Mouse (Mus musculus): ENCODE results near the gene Fbxo28. TPM values are rescaled to one million over a fixed set of nuclear protein-coding genes. Genes with fewer than 3 reads are reported as not detected.

Fbxo28 gene
- polyA plus RNA-seq, 1 experiment = 31.0 TPM

DNA sequence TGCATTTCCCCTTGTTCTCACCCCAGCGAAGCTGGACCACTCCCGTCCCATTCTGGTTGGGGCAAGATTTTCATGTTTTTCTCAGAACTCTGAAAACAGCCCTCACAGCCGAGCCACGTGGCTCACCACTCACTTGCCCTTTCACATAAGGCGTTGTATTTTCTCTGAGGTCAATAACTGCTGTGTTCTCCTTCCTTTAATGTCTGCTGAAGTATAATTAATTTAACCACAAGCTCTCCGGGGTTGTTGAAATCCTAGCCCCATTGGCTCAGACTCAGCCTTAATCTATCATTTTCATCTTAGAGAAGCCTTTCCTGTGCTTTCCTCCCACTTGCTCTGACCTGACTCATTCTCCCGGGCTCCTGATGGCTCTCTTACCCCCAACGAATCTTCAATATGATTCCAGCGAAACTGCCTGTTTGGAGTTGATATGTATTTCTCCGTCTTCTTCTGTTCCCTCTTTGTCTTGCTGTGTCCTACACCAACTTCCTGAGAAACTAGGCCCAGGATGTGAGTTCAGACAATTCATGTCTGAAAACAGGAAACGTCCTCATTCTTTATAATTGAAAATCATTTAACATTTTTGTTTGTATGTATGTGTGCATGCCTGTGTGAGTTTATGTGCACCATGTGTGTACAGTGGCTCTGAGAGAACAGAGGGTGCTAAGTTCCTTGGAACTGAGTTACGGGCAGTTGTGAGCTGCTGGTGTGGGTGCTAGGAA is 22.4 kb upstream of the Fbxo28 start:
- WGBS = 83% methylated on average over 12 of the region's 12 CpGs
- Histone ChIP-seq H3K27me3 (ENCODE audit: control insufficient read depth, insufficient read depth, low read length) (no peaks in the 10 kb centered on the region), H3K4me3 (replicated peaks; ENCODE audit: insufficient read depth, low read depth, low read length) (no peak overlapping the region), H3K27ac (ENCODE audit: insufficient read depth, low read length) (no peak overlapping the region), H3K4me1 (ENCODE audit: control insufficient read depth, insufficient read depth, low read length) (no peaks in the 10 kb centered on the region)
- TF ChIP-seq CTCF (IDR thresholded peaks at IDR 0.05; ENCODE audit: borderline replicate concordance, insufficient read depth, low read depth, low read length) (no peak), POLR2A (IDR thresholded peaks at IDR 0.05; ENCODE audit: borderline replicate concordance, insufficient read depth, low read length) (no peak)
- no peak for DNase-seq

DNA sequence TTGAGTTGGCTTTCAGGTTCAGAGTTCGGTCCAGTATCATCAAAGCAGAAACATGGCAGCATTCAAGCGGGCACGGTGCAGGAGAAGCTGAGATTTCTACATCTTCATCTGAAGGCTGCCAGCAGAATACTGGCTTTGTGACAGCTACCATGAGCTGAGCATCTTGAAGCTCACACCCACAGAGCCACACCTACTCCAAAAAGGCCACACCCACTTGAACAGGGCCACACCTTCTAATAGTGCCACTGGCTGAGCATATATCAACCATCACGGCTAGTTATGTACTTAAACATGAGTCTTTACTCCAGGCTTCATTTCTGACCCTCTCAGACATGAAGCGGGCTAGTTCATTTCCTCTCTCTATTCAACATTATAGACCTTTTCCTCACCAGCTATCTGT is 21.3 kb upstream of the Fbxo28 start:
- no peak overlapping the region for H3K4me3 ChIP-seq (replicated peaks; ENCODE audit: insufficient read depth, low read depth, low read length)
- H3K27me3 ChIP-seq (ENCODE audit: control insufficient read depth, insufficient read depth, low read length) = no peaks in the 10 kb centered on the region
- H3K4me1 ChIP-seq (ENCODE audit: control insufficient read depth, insufficient read depth, low read length) = no peaks in the 10 kb centered on the region
- 63% methylated on average over 5 of the region's 5 CpGs for WGBS
- DNase-seq = no peak
- no peak overlapping the region for H3K27ac ChIP-seq (ENCODE audit: insufficient read depth, low read length)
- TF ChIP-seq POLR2A (IDR thresholded peaks at IDR 0.05; ENCODE audit: borderline replicate concordance, insufficient read depth, low read length) (no peak), CTCF (IDR thresholded peaks at IDR 0.05; ENCODE audit: borderline replicate concordance, insufficient read depth, low read depth, low read length) (no peak)

DNA sequence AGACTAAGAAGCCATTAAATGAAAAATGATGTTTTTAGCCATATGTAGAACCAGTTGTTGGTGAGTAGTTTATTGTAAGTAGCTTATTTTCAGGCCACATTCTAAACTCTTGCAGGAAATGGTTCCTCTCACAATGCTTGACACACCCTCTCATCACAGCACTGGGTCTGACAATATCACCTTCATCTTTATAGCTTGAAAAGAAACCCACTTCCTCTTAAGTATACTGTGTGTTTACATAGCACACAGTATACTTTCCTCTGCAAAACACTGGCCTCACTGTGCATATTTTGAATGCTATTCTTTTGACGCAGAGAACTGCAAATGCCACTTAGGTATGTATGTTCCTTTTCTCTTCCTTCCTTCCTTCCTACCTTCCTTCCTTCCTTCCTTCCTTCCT is 16.7 kb upstream of the Fbxo28 start:
- Histone ChIP-seq H3K27me3 (ENCODE audit: control insufficient read depth, insufficient read depth, low read length) (no peaks in the 10 kb centered on the region), H3K4me1 (ENCODE audit: control insufficient read depth, insufficient read depth, low read length) (no peaks in the 10 kb centered on the region), H3K27ac (ENCODE audit: insufficient read depth, low read length) (no peak overlapping the region), H3K4me3 (replicated peaks; ENCODE audit: insufficient read depth, low read depth, low read length) (no peak overlapping the region)
- no peak for DNase-seq
- WGBS = 98% methylated on average over 1 of the region's 1 CpGs
- TF ChIP-seq POLR2A (IDR thresholded peaks at IDR 0.05; ENCODE audit: borderline replicate concordance, insufficient read depth, low read length) (no peak), CTCF (IDR thresholded peaks at IDR 0.05; ENCODE audit: borderline replicate concordance, insufficient read depth, low read depth, low read length) (no peak)

DNA sequence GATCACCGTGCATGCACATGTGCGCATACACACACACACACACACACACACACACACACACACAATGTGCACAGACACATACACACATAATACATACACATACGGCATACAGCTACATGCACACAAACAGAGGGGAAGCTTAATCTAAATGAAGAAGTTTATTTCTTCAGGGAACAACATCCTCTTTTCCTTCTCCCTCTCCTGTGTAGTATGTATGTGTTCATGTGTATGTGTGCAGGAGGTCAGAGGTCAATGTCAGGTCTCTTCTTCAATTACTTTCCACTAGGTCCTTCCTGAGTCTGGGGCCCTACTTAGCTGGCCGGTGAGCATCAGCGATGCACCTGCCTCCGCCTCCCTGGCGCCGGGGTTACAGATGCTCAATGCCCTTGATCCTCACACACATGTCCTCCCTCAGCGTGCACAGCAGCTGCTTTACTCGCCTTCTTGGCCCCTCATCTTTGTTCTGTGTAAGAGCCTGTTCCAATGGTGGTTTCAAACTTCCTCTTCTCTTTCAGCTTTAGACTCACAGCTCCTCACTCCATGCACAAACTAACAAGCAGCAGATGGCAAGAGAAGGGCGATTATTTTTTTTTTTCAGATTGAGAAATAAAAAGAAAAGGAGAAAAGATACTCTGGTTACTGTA is 13.2 kb upstream of the Fbxo28 start:
- no peak for TF ChIP-seq POLR2A (IDR thresholded peaks at IDR 0.05; ENCODE audit: borderline replicate concordance, insufficient read depth, low read length)
- TF ChIP-seq CTCF (IDR thresholded peaks at IDR 0.05; ENCODE audit: borderline replicate concordance, insufficient read depth, low read depth, low read length) = no peak
- no peak overlapping the region for H3K27ac ChIP-seq (ENCODE audit: insufficient read depth, low read length)
- WGBS = 80% methylated on average over 11 of the region's 11 CpGs
- H3K27me3 ChIP-seq (ENCODE audit: control insufficient read depth, insufficient read depth, low read length) = no peaks in the 10 kb centered on the region
- no peaks in the 10 kb centered on the region for H3K4me1 ChIP-seq (ENCODE audit: control insufficient read depth, insufficient read depth, low read length)
- DNase-seq = no peak
- no peak overlapping the region for H3K4me3 ChIP-seq (replicated peaks; ENCODE audit: insufficient read depth, low read depth, low read length)

DNA sequence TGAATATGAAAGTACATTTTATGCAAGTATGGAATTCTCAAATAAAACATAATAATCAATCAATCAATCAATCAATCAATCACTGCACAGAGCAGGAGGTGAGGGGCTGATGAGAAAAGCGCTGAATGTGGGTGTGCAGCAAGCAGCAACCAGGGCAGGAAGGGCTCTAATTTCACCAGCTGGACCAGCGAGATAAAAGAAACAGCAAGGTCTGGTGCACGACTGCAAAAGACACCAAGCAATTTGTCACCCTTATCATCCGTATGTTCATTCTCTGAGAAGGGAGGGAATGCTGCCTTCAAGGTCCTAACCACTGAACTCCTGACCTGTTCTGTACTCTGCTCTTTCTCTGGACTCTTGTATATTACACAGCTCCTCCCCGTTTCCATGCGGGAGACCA is 8.1 kb upstream of the Fbxo28 start:
- Histone ChIP-seq H3K27ac (ENCODE audit: insufficient read depth, low read length) (no peak overlapping the region), H3K4me3 (replicated peaks; ENCODE audit: insufficient read depth, low read depth, low read length) (no peak overlapping the region), H3K27me3 (ENCODE audit: control insufficient read depth, insufficient read depth, low read length) (no peaks in the 10 kb centered on the region), H3K4me1 (ENCODE audit: control insufficient read depth, insufficient read depth, low read length) (peaks cover 9% of the 10 kb centered on the region)
- TF ChIP-seq POLR2A (IDR thresholded peaks at IDR 0.05; ENCODE audit: borderline replicate concordance, insufficient read depth, low read length) = no peak
- TF ChIP-seq CTCF (IDR thresholded peaks at IDR 0.05; ENCODE audit: borderline replicate concordance, insufficient read depth, low read depth, low read length) = no peak
- DNase-seq = no peak
- 89% methylated on average over 6 of the region's 6 CpGs for WGBS

DNA sequence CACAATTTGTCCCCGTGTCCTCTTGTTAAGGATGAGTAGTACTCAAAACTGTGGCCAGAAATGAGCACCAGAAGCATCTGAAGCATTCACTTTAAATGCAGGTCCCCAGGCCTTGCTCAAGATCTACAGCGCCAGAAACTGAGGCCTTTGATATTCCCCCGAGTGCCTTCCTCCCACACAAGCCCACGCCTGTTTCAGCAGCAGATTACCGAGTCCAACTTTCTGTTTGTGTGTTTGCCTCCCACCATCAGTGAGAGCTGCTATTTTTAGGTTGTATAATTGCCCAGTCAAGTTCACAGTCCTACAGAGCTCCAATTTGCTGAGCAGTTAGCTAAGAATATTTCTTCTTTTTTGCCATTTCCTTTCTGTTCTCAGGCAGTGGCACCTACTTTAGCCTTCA is 5.1 kb upstream of the Fbxo28 start:
- Histone ChIP-seq H3K4me3 (replicated peaks; ENCODE audit: insufficient read depth, low read depth, low read length) (no peak overlapping the region), H3K27ac (ENCODE audit: insufficient read depth, low read length) (peak overlapping the region; percentile 78; the same call in 1 of the 2 replicates), H3K4me1 (ENCODE audit: control insufficient read depth, insufficient read depth, low read length) (peaks cover 9% of the 10 kb centered on the region), H3K27me3 (ENCODE audit: control insufficient read depth, insufficient read depth, low read length) (no peaks in the 10 kb centered on the region)
- WGBS = 27% methylated on average over 5 of the region's 5 CpGs
- no peak for TF ChIP-seq CTCF (IDR thresholded peaks at IDR 0.05; ENCODE audit: borderline replicate concordance, insufficient read depth, low read depth, low read length)
- no peak for TF ChIP-seq POLR2A (IDR thresholded peaks at IDR 0.05; ENCODE audit: borderline replicate concordance, insufficient read depth, low read length)
- DNase-seq = no peak

DNA sequence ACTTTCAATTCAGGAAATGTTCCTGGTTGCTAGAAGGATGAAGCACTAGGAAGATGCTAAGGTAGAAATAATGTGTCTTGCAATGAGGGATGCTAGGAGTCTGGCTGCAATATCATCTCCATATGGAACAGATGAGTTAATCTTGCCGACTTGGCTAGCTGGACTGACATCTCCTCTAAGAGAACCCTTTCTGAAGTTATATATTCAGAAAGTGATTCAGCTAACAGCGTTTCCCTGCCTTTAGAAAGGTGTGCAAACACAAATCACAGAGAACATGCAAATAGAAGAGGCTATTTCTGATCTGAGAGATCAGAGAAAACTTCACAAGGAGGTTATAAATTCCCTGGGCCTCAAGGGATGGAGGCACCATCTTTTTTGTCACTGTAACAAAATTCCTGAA is 4.4 kb upstream of the Fbxo28 start:
- H3K4me3 ChIP-seq (replicated peaks; ENCODE audit: insufficient read depth, low read depth, low read length) = no peak overlapping the region
- H3K27me3 ChIP-seq (ENCODE audit: control insufficient read depth, insufficient read depth, low read length) = no peaks in the 10 kb centered on the region
- DNase-seq = no peak
- WGBS = 60% methylated on average over 2 of the region's 2 CpGs
- H3K27ac ChIP-seq (ENCODE audit: insufficient read depth, low read length) = no peak overlapping the region
- TF ChIP-seq POLR2A (IDR thresholded peaks at IDR 0.05; ENCODE audit: borderline replicate concordance, insufficient read depth, low read length) = no peak
- no peak for TF ChIP-seq CTCF (IDR thresholded peaks at IDR 0.05; ENCODE audit: borderline replicate concordance, insufficient read depth, low read depth, low read length)
- peaks cover 9% of the 10 kb centered on the region for H3K4me1 ChIP-seq (ENCODE audit: control insufficient read depth, insufficient read depth, low read length)

DNA sequence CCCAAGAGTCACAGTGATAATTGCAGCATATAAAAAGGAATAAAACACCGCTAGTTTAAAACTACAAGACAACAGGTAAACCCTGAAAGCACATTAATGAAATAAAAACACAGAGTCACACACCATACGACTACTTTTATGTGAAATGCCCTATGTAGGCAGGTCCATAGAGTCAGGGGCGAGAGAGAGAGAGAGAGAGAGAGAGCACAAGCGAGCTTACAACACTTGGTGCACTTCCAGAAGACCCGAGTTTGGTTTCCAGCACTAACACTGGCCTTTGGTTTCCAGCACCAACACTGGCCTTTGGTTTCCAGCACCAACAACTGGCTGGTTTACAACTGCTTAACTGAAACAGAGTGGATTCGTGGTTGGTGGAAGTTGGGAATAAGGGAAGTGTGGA is 564 bp upstream of the Fbxo28 start:
- Histone ChIP-seq H3K4me3 (replicated peaks; ENCODE audit: insufficient read depth, low read depth, low read length) (peak overlapping the region; percentile 90), H3K4me1 (ENCODE audit: control insufficient read depth, insufficient read depth, low read length) (peaks cover 12% of the 10 kb centered on the region), H3K27ac (ENCODE audit: insufficient read depth, low read length) (no peak overlapping the region), H3K27me3 (ENCODE audit: control insufficient read depth, insufficient read depth, low read length) (no peaks in the 10 kb centered on the region)
- TF ChIP-seq CTCF (IDR thresholded peaks at IDR 0.05; ENCODE audit: borderline replicate concordance, insufficient read depth, low read depth, low read length) (no peak), POLR2A (IDR thresholded peaks at IDR 0.05; ENCODE audit: borderline replicate concordance, insufficient read depth, low read length) (no peak)
- 45% methylated on average over 6 of the region's 6 CpGs for WGBS
- peak in 1 of 2 experiments; percentile 21 for DNase-seq
